Mouse (Mus musculus): Measurements from ENCODE around the gene Leo1. TPM values are rescaled to one million over a fixed set of nuclear protein-coding genes. Genes with fewer than 3 reads are reported as not detected.
"Not testable (repeated sequence)": the region's sequence is repeated elsewhere in the genome, so short reads cannot be mapped to it uniquely, and the experiment has no call there.

Leo1 gene
- total RNA-seq, 4 experiments from 2014 or later: 8.9 to 14.0 (median 12.8) TPM

- no peak for DNase-seq (ENCODE audit: low spot score)
These were observed 26.3 kb downstream of the Leo1 start for GRCm38 (mm10) chr9:75467581-75467980.

- no peak for DNase-seq (ENCODE audit: low spot score)
These were observed 27.0 kb downstream of the Leo1 start for GRCm38 (mm10) chr9:75468297-75468696.

GRCm38 (mm10) chr9:75477212-75477611, 35.9 kb downstream of the Leo1 start:
- no peak for DNase-seq (ENCODE audit: low spot score)

GRCm38 (mm10) chr9:75479106-75479725, 37.9 kb downstream of the Leo1 start:
- DNase-seq (ENCODE audit: low spot score): no peak

- DNase-seq (ENCODE audit: low spot score): no peak
These were observed 39.3 kb downstream of the Leo1 start for GRCm38 (mm10) chr9:75480536-75481075.

- DNase-seq (ENCODE audit: low spot score): no peak
These were observed 43.9 kb downstream of the Leo1 start for GRCm38 (mm10) chr9:75485231-75485630.

GRCm38 (mm10) chr9:75488255-75488654, 46.9 kb downstream of the Leo1 start:
- not testable (repeated sequence) for DNase-seq (ENCODE audit: low spot score)

GRCm38 (mm10) chr9:75494407-75495005, 53.2 kb downstream of the Leo1 start:
- no peak for DNase-seq (ENCODE audit: low spot score)

- no peak for DNase-seq (ENCODE audit: low spot score)
These were observed 54.6 kb downstream of the Leo1 start for GRCm38 (mm10) chr9:75495945-75496344.

GRCm38 (mm10) chr9:75498571-75498970, 57.2 kb downstream of the Leo1 start:
- DNase-seq (ENCODE audit: low spot score): no peak

GRCm38 (mm10) chr9:75504311-75504710, 63.0 kb downstream of the Leo1 start:
- no peak for DNase-seq (ENCODE audit: low spot score)

GRCm38 (mm10) chr9:75511236-75511939, 70.1 kb downstream of the Leo1 start:
- DNase-seq (ENCODE audit: low spot score): no peak

GRCm38 (mm10) chr9:75515464-75516113, 74.3 kb downstream of the Leo1 start:
- DNase-seq (ENCODE audit: low spot score): peak; percentile 33

Other genes starting within 250 kb of the Leo1 start
- gene Myo5c, start 209.5 kb upstream of the Leo1 start, total RNA-seq (2022): 1 to 10 TPM; 3.8 to 7.2 (median 5.3) TPM
- 10 to 100 TPM; 20.4 to 25.1 (median 23.8) TPM for gene Gnb5, start 135.2 kb upstream of the Leo1 start, total RNA-seq (2022)
- not detected for gene Bcl2l10, start 93.8 kb upstream of the Leo1 start, total RNA-seq (2022)
- 10 to 100 TPM; 21.8 to 25.3 (median 22.6) TPM for gene Mapk6, start 31.5 kb upstream of the Leo1 start, total RNA-seq (2022)
- 10 to 100 TPM; 48.4 to 59.3 (median 58.7) TPM for gene Tmod3, start 118.1 kb downstream of the Leo1 start, total RNA-seq (2022)
- gene Tmod2, start 169.8 kb downstream of the Leo1 start, total RNA-seq (2022): 1 to 10 TPM; 4.2 to 5.2 (median 4.4) TPM
- 10 to 100 TPM in 2 of 4 experiments, 1 to 10 TPM in 2; 7.6 to 11.7 (median 9.2) TPM for gene Lysmd2, start 184.2 kb downstream of the Leo1 start, total RNA-seq (2022)
- gene Scg3, start 242.5 kb downstream of the Leo1 start, total RNA-seq (2022): under 1 TPM in 3 of 4 experiments, not detected in 1; 0.19 to 0.60 (median 0.19) TPM

Data from heart, adult 8-10 months (tissue).